Mouse (Mus musculus) colon, adult 2 months (tissue): ENCODE data around the gene Mus81. TPM values are rescaled to one million over a fixed set of nuclear protein-coding genes. Genes with fewer than 3 reads are reported as not detected.

Experiments used
- polyA plus RNA-seq: library from polyadenylated mRNA; depleted of rRNA; stranded (reverse); fragments of >200 nt; gene quantifications from 2 replicates; pipeline ENCODE4 v1.2.3, GENCODE M21; 2012; rRNA removed

The Mus81 gene
- 31.9 and 38.6 TPM in 2 replicates for polyA plus RNA-seq

GRCm38 (mm10) chr19:5487768-5488550 is at the start of gene Mus81:
Gene Mus81, minus strand, starts transcription at chr19:5488402.

GRCm38 (mm10) chr19:5510031-5511026 is 22.1 kb upstream of the Mus81 start, which contains the start of gene Snx32:
Gene Snx32, minus strand, starts transcription at chr19:5510538.

GRCm38 (mm10) chr19:5503687-5504086 is 15.5 kb upstream of the Mus81 start, which contains the start of gene 1700020D05Rik:
Gene 1700020D05Rik, minus strand, starts transcription at chr19:5503787.

GRCm38 (mm10) chr19:5490313-5490897 is 2.2 kb upstream of the Mus81 start, which contains the start of gene Cfl1:
Gene Cfl1, plus strand, starts transcription at chr19:5490455.

GRCm38 (mm10) chr19:5473720-5474119 is 14.5 kb downstream of the Mus81 start, which contains the start of gene Efemp2:
Gene Efemp2, plus strand, starts transcription at chr19:5473954.

GRCm38 (mm10) chr19:5468374-5468773 is 19.8 kb downstream of the Mus81 start, which contains the start of gene Ctsw:
Gene Ctsw, minus strand, starts transcription at chr19:5468507.

GRCm38 (mm10) chr19:5460465-5460911 is 27.7 kb downstream of the Mus81 start, which contains the start of gene Fibp:
Gene Fibp, plus strand, starts transcription at chr19:5460615.

GRCm38 (mm10) chr19:5457746-5458442 is 30.3 kb downstream of the Mus81 start, which contains the start of gene Ccdc85b:
Gene Ccdc85b, minus strand, starts transcription at chr19:5457894.

GRCm38 (mm10) chr19:5447515-5448353 is 40.5 kb downstream of the Mus81 start, which contains the start of gene Fosl1:
Gene Fosl1, plus strand, starts transcription at chr19:5447547.

Other genes starting within 250 kb of the Mus81 start
- gene Pacs1, start 215.3 kb downstream of the Mus81 start, polyA plus RNA-seq: 12.2 and 14.3 TPM in 2 replicates
- gene Sf3b2, start 192.9 kb downstream of the Mus81 start, polyA plus RNA-seq: 98.0 and 109 TPM in 2 replicates
- gene Gal3st3, start 190.1 kb downstream of the Mus81 start, polyA plus RNA-seq: 0.16 and 0.31 TPM in 2 replicates
- not detected in 2 replicates for gene Catsper1, start 152.7 kb downstream of the Mus81 start, polyA plus RNA-seq
- gene Cst6, start 138.8 kb downstream of the Mus81 start, polyA plus RNA-seq: 7.1 and 14.1 TPM in 2 replicates
- 19.8 and 21.3 TPM in 2 replicates for gene Eif1ad, start 121.7 kb downstream of the Mus81 start, polyA plus RNA-seq
- 71.2 and 91.0 TPM in 2 replicates for gene Banf1, start 121.2 kb downstream of the Mus81 start, polyA plus RNA-seq
- gene Sart1, start 99.7 kb downstream of the Mus81 start, polyA plus RNA-seq: 15.2 and 19.0 TPM in 2 replicates
- gene Tsga10ip, start 85.9 kb downstream of the Mus81 start, polyA plus RNA-seq: 0.33 and 1.9 TPM in 2 replicates
- 95.7 and 96.8 TPM in 2 replicates for gene Drap1, start 63.4 kb downstream of the Mus81 start, polyA plus RNA-seq
- 85.1 and 96.6 TPM in 2 replicates for gene AI837181, start 63.3 kb downstream of the Mus81 start, polyA plus RNA-seq
- gene Fosl1, start 40.9 kb downstream of the Mus81 start, polyA plus RNA-seq: 1.3 and 4.0 TPM in 2 replicates
- gene Ccdc85b, start 30.5 kb downstream of the Mus81 start, polyA plus RNA-seq: 10.3 and 10.6 TPM in 2 replicates
- gene Fibp, start 27.8 kb downstream of the Mus81 start, polyA plus RNA-seq: 124 and 150 TPM in 2 replicates
- gene Ctsw, start 19.9 kb downstream of the Mus81 start, polyA plus RNA-seq: 2.0 and 3.5 TPM in 2 replicates
- gene Efemp2, start 14.4 kb downstream of the Mus81 start, polyA plus RNA-seq: 52.6 and 58.6 TPM in 2 replicates
- 350 and 446 TPM in 2 replicates for gene Cfl1, start 2.1 kb upstream of the Mus81 start, polyA plus RNA-seq
- gene 1700020D05Rik, start 15.4 kb upstream of the Mus81 start, polyA plus RNA-seq: 0.30 and 0.34 TPM in 2 replicates
- 4.2 and 4.4 TPM in 2 replicates for gene Snx32, start 22.1 kb upstream of the Mus81 start, polyA plus RNA-seq
- gene Ovol1, start 72.2 kb upstream of the Mus81 start, polyA plus RNA-seq: 23.0 and 29.1 TPM in 2 replicates
- 18.2 and 20.7 TPM in 2 replicates for gene Ap5b1, start 79.6 kb upstream of the Mus81 start, polyA plus RNA-seq
- 40.4 and 56.8 TPM in 2 replicates for gene Rnaseh2c, start 113.5 kb upstream of the Mus81 start, polyA plus RNA-seq
- 45.6 and 50.6 TPM in 2 replicates for gene Kat5, start 121.8 kb upstream of the Mus81 start, polyA plus RNA-seq
- 61.1 and 66.8 TPM in 2 replicates for gene Rela, start 149.1 kb upstream of the Mus81 start, polyA plus RNA-seq
- gene Sipa1, start 175.3 kb upstream of the Mus81 start, polyA plus RNA-seq: 52.0 and 56.1 TPM in 2 replicates
- gene Map3k11, start 200.3 kb upstream of the Mus81 start, polyA plus RNA-seq: 116 and 122 TPM in 2 replicates
- 206 and 220 TPM in 2 replicates for gene Pcnx3, start 200.5 kb upstream of the Mus81 start, polyA plus RNA-seq
- gene Kcnk7, start 216.0 kb upstream of the Mus81 start, polyA plus RNA-seq: 0.90 and 1.1 TPM in 2 replicates
- 82.2 and 84.7 TPM in 2 replicates for gene Ehbp1l1, start 237.9 kb upstream of the Mus81 start, polyA plus RNA-seq
- 138 and 150 TPM in 2 replicates for gene Fam89b, start 241.3 kb upstream of the Mus81 start, polyA plus RNA-seq